Mouse (Mus musculus) heart, postnatal 25 days (tissue): Measurements from ENCODE around the gene Emc9. TPM values are rescaled to one million over a fixed set of nuclear protein-coding genes. Genes with fewer than 3 reads are reported as not detected.

Source experiments
- DNase-seq: peaks from one replicate; pipeline ENCODE4 v3.0.0; 2022; ENCODE audit warnings: low spot score
- intact Hi-C: fragments of 180-260 bp; cut with DNase I; formaldehyde crosslinking; loops from one replicate; pipeline ENCODE4 v1.15.1; 2025
- total RNA-seq, 2 experiments: library from RNA; stranded (reverse); gene quantifications; 2 replicates each; pipeline ENCODE4 v1.2.3; 2021

Emc9 gene
- total RNA-seq, 2 experiments from 2014 or later: 56.0 to 58.1 TPM

GRCm38 (mm10) chr14:55536116-55536745, 48.9 kb downstream of the Emc9 start:
- no peak for DNase-seq
- intact Hi-C loops: loop anchor here (1.0 to 10.0 kb wide), 2 partner anchors 39 to 261 kb away; no protein-coding TSS in a partner anchor

Other genes starting within 250 kb of the Emc9 start
- gene Dhrs4, start 106.5 kb downstream of the Emc9 start, total RNA-seq: 100 to 1,000 TPM in 1 of 2 experiments, 10 to 100 TPM in 1; 99.7 to 119 TPM
- 1 to 10 TPM; 2.3 to 2.4 TPM for gene Carmil3, start 94.7 kb downstream of the Emc9 start, total RNA-seq
- not detected for gene Cpne6, start 74.9 kb downstream of the Emc9 start, total RNA-seq
- under 1 TPM in 1 of 2 experiments, not detected in 1; 0.18 TPM for gene Nrl, start 60.3 kb downstream of the Emc9 start, total RNA-seq
- gene Pck2, start 45.0 kb downstream of the Emc9 start, total RNA-seq: 10 to 100 TPM; 11.7 to 14.3 TPM
- 100 to 1,000 TPM; 129 to 130 TPM for gene Dcaf11, start 25.3 kb downstream of the Emc9 start, total RNA-seq
- gene A730061H03Rik, start 24.9 kb downstream of the Emc9 start, total RNA-seq: under 1 TPM in 1 of 2 experiments, not detected in 1; 0.83 TPM
- 100 to 1,000 TPM; 192 to 214 TPM for gene Fitm1, start 9.7 kb downstream of the Emc9 start, total RNA-seq
- gene Psme1, start 7.2 kb downstream of the Emc9 start, total RNA-seq: 100 to 1,000 TPM; 249 to 283 TPM
- gene Psme2, start 5.8 kb upstream of the Emc9 start, total RNA-seq: 100 to 1,000 TPM in 1 of 2 experiments, 10 to 100 TPM in 1; 93.4 to 101 TPM
- gene Rnf31, start 6.4 kb upstream of the Emc9 start, total RNA-seq: 10 to 100 TPM; 25.7 to 31.3 TPM
- 10 to 100 TPM; 10.1 to 11.8 TPM for gene Irf9, start 18.3 kb upstream of the Emc9 start, total RNA-seq
- under 1 TPM; 0.23 to 0.36 TPM for gene Rec8, start 32.7 kb upstream of the Emc9 start, total RNA-seq
- gene Ipo4, start 50.7 kb upstream of the Emc9 start, total RNA-seq: 10 to 100 TPM; 51.1 to 57.0 TPM
- 1 to 10 TPM; 3.0 to 3.4 TPM for gene Gm49378, start 52.6 kb upstream of the Emc9 start, total RNA-seq
- 10 to 100 TPM; 39.0 to 43.8 TPM for gene Tm9sf1, start 58.5 kb upstream of the Emc9 start, total RNA-seq
- gene Tssk4, start 64.9 kb upstream of the Emc9 start, total RNA-seq: under 1 TPM; 0.56 to 0.60 TPM
- gene Mdp1, start 75.2 kb upstream of the Emc9 start, total RNA-seq: 10 to 100 TPM; 53.0 to 53.4 TPM
- gene Gmpr2, start 86.6 kb upstream of the Emc9 start, total RNA-seq: 10 to 100 TPM in 1 of 2 experiments, 1 to 10 TPM in 1; 8.9 to 11.2 TPM
- 100 to 1,000 TPM; 252 to 263 TPM for gene Nedd8, start 86.8 kb upstream of the Emc9 start, total RNA-seq
- 10 to 100 TPM; 10.0 to 10.7 TPM for gene Tinf2, start 96.5 kb upstream of the Emc9 start, total RNA-seq
- under 1 TPM; 0.18 to 0.36 TPM for gene Tgm1, start 128.6 kb upstream of the Emc9 start, total RNA-seq
- 10 to 100 TPM; 13.0 to 13.4 TPM for gene Rabggta, start 137.0 kb upstream of the Emc9 start, total RNA-seq
- 10 to 100 TPM; 43.7 to 47.0 TPM for gene Dhrs1, start 160.4 kb upstream of the Emc9 start, total RNA-seq
- 10 to 100 TPM in 1 of 2 experiments, 1 to 10 TPM in 1; 7.8 to 11.1 TPM for gene Nop9, start 160.4 kb upstream of the Emc9 start, total RNA-seq
- gene Cideb, start 173.2 kb upstream of the Emc9 start, total RNA-seq: under 1 TPM; 0.56 to 0.83 TPM
- under 1 TPM; 0.06 to 0.13 TPM for gene Ltb4r2, start 176.1 kb upstream of the Emc9 start, total RNA-seq
- gene Ltb4r1, start 180.7 kb upstream of the Emc9 start, total RNA-seq: under 1 TPM in 1 of 2 experiments, not detected in 1; 0.18 TPM
- gene Adcy4, start 198.8 kb upstream of the Emc9 start, total RNA-seq: 10 to 100 TPM; 18.2 to 23.8 TPM
- gene Ripk3, start 203.6 kb upstream of the Emc9 start, total RNA-seq: 1 to 10 TPM; 2.3 to 3.4 TPM
- 1 to 10 TPM; 3.9 to 5.5 TPM for gene Nfatc4, start 237.8 kb upstream of the Emc9 start, total RNA-seq